Mouse (Mus musculus) cerebellum, postnatal 14 days (tissue): ENCODE results near the gene D16Ertd472e.
A peak's percentile ranks its signal among the peaks of the same experiment; 100 is the strongest.
"Not testable (repeated sequence)": the region's sequence is repeated elsewhere in the genome, so short reads cannot be mapped to it uniquely, and the experiment has no call there.

Experiments used
- DNase-seq, 2 experiments: peaks; one replicate each; pipeline ENCODE4 v3.0.0; 2021; ENCODE audit warnings: mixed read lengths in 2 of 2

D16Ertd472e gene

DNA sequence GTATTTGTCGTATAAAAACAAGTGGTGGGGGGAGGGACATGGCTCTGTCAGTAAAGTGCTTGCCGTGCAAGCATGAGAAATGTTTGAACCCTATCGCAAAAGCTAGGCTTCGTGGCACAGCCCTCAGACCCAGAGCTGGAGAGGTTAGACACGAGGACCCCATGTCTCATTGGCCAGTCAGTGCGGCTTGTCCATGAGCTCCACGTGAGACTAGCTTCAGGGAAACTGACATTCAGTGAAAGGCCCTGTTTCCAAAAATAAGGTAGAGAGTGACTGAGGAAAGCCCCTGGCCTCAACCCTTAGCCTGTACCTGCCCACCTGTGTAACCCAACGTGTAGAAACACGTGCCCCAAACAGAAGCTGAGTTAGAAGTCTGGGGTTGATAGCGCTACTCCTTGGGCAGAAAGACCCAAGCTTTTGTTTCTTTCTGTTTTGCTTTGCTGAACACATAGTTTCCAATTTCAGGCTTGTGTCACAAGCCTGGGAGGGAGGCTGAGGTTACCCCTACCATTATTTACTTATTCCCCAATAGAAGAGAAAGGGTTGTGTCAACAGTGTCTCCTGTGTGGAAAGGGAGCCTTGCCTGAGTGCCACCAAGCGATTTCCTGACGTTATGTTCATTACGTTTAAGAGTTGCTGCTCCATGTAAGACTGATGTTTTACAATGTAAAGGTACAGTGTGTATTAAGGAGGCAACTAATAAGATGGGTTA is 12.2 kb downstream of the D16Ertd472e start:
- DNase-seq: no peak

DNA sequence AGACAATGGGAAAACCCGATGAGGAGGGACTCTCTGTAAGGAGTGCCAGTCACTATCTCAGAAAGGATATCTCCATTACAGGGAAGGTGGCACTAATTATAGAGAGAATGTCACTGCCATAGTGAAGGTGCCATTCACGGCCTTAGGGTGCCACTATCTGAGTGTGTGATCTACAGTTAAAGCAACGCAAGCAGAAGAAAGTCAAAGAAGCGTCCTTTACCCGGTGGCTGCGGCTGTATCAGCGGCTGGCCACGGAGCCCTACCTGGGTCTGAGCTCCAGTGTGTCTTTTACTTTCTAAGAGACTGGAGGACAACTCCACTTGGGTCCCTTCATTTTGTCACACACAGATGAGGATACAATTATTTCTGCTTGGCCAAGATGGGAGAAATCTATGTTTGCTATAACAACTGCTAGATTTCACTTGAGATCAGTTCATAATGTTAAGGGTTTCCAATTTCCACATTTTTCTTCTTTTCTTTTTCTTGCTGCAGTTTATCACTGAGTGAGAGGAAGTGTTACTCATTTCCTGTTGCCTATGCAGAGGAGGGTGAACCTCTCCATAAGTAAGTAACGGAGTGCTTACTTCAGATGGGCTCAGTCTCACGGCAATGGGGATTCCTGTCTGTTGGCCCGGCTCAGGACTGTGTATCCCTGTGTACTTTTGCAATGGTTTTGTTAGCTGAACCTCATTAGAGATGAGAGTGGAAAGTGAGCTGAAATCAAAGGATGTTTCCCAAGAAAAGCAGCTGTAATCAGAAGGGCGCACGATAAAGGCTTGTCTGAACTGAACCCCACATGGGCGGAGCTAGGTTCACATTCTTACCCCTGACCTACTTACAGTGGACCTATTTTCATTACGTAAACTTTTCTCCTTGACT is 13.2 kb downstream of the D16Ertd472e start:
- no peak for DNase-seq

DNA sequence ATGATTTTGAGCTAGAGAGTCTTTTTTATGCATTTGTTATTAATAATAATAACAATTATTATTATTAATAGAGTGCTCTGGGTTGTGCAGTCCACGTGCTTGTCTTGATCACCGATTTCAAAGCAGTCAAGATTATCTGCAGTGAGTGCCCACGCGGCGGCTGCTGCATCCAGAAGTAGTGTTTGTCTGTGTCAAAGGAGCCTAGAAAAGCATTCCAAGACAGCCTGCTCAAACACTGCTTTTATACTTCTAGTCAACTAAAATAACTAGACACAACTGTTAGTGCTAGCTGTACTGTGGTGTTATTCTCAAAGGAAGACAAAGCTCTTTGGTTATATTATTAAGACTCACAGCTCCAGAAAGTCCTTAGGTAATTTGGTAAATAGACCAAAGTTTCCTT is 15.9 kb downstream of the D16Ertd472e start:
- no peak for DNase-seq

DNA sequence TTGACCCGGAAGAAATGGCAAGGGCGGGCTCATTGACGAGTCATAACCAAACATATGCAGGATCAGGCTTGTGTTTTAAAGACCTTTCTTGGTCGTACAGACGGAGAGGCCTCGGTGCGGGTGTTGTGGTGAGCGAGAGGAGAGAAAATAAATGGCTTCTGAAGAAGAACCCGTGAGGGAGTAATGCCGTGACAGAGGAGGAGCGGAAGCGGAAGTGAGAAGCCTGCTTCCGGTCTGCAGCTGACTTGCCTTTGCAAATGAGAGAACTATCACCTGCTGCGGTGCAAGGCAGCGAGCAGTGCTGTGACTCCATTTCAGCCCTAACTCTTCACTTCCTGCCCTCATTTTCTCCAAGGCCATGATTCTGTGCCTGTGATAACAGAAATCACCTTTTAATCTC is 16.4 kb downstream of the D16Ertd472e start:
- no peak for DNase-seq

DNA sequence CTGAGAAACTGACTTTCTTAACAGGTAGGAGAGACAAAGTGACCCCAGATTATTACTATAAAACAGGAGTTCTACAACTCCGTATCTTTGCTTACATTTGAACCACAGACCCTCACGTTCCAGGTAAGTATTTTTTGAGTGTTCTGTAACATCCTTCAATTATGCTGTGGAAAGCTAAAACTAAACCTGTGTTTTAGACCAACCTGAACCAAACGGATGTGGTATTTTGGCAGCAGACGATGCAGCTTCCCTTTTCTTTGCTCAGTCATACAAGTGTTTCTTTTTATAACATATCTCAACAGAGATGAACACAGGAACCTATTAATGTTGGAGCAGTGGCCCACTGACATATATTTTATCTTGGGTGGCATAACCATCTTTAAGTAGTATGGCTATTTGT is 18.9 kb downstream of the D16Ertd472e start:
- no peak for DNase-seq

DNA sequence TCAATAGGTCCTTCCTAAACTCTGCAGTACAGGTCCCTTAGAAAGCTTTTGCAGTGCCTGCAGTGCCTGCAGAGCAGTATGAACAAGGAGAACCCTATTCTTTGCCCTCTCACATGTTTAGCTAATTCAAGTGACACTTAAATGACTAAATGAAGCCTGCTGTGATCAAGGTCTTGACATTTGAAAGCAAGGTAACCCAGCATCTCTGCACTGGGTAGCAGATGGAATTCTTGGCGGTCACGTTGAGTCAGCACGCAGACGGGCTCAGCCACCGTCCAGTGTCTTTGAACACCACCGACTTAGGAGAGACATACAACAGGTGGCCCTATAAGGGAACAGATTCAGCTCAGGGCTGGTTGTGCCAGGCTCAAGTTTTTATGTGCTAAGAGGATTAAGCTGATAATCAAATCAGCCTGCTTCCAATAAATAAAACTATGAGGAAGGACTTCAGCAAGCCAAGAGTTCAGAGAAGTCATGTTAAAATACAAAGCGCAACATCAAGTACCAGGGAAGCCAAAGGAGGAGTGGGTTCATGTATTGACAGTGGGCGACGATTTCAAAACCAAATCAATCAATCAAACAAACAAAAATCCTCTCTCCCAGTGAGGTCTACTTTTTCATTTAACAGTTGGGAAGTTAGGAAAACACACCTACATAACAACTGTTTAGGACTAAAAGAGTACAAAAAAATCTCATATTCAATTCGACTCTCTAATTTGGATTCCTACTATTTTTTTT is 21.4 kb downstream of the D16Ertd472e start:
- no peak for DNase-seq

DNA sequence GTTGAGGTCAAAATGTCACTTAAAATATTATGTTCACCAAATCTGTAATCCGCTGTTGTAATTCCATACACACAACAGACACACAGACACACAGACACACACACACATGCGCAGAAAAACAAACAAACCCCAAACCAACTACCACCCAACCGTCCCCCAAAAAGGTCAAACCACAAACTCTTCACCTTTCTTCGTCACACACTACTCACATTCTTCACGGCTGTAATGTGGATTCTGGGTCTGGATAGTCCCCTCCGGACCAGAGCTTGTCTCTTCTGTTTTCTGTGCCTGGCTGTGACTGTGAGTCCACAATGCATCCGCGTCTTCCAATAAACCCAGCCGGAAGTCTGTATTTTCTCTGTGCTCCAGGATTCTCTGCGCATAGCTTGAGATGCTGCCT is 29.1 kb downstream of the D16Ertd472e start:
- DNase-seq: no peak

DNA sequence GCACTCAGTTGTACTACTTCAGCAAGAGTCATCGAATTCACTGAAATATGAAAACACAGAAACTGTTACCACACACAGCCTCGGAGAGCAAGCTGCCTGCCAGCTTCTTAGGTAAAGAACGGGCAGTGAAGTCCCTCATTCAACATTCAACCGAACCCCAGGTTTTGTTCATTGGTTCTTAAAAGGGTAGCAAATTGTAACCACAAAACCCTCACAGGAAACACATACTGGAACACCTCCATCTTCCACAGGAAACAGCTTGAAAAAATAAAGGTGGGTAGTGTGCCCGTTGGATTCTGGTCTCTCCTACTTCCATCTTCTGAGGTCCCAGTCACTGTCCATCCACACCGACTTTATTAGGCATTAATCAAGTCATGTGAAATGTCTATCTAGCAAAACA is 30.0 kb downstream of the D16Ertd472e start:
- DNase-seq: no peak

DNA sequence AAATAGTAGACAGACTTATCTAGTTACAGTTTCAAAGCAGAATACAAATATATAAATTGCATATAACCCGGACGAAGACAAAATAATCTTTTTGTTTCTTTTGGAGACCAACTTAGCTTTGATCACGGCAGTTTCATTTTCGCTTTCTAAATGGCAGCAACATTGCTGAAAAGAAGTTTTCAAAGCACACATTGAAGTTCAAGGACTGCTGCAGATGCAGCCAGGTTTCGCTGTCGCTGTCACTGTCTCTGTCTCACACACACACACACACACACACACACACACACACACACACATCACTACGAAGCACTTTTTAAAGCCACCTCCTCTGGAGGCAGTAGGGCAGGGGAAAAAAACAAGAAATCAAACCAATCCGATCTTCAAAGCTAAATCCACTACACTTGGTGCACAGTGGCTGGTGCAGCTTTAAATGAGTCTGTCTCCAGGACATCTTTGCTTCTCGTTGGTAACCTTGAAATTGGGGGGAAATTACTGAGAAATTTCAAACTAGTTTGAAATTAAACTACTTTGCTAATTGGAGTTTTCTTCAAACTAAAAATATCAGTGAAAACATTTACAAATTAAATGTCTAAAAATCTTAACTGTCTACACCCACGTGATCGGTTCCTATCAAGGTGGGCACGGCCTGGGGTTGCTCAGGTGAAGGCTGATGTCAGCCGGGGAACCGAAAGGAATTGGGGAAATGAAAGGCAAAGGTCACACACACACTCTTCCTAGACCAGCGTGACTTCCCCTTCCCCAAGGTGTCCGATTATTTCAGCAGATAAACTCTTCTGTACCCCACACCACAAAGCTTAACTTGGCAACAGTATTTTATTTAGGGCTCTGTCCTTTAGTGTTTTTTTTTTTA is 35.9 kb downstream of the D16Ertd472e start:
- DNase-seq: no peak

DNA sequence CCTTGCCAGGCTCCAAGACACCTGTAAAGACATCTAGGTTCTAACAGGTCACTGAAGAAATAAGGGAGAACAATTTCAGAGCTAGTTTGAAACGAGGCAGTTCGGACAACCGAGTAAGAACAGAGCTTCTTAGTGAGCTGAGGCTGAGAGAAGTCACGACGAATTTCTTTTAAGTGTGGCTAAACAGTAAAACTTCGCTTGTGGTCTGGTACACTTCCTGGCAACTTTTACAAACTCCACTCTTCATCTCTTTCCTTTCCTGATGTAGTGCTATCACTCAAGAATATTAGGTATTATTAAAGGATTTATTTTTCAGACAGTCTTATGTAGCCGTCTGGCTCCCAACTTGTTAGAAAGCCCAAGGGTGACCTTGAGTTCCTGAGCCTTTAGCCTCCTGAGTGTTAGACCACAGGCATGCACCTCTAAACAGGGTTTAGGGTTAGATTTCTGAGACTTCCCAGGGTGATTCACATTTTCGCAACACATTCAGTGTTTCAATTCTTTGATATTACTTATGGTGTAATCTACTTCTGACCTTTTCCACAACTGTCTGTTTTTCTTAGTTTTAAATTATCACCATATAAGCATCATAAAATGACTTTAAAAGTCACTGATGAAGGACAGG is 38.6 kb downstream of the D16Ertd472e start:
- no peak for DNase-seq

DNA sequence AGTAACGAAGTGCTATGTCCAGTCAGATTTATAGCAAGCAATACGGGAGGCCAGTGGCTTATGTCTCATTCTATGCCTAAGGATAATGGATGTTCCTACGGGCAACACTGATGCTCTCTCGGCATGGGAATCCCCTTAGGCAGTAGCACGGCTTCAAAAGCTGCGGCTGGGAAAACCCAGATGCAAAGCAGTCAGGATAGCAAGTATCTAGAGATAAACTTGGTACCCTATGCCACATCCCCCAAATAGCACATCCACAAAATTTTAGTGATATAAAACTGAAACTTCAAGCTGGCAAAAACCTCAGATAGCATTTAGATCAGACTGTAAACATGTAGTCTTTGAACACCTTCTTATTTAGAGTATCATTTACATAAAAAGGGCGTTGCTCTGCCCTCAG is 39.2 kb downstream of the D16Ertd472e start:
- DNase-seq: no peak

DNA sequence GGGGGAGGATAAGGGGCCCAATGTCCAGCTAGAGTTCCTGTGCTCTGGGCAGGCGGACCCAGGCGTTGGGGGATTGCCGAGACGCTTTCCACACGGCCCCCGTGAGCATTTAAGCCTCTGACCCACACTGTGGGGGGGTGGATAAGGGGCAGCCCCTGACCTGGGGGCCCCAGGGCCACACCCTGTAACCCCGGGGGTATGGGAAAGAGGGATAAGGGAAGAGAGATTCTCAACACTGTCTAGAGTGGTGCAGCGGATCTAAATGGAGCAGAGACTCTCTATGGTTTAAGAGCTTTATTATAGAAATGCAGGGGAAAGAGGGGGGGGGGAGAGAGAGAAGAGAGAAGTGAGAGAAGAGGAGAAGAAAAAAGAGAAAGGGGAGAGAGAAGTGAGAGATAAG is 42.0 kb downstream of the D16Ertd472e start:
- no peak for DNase-seq

DNA sequence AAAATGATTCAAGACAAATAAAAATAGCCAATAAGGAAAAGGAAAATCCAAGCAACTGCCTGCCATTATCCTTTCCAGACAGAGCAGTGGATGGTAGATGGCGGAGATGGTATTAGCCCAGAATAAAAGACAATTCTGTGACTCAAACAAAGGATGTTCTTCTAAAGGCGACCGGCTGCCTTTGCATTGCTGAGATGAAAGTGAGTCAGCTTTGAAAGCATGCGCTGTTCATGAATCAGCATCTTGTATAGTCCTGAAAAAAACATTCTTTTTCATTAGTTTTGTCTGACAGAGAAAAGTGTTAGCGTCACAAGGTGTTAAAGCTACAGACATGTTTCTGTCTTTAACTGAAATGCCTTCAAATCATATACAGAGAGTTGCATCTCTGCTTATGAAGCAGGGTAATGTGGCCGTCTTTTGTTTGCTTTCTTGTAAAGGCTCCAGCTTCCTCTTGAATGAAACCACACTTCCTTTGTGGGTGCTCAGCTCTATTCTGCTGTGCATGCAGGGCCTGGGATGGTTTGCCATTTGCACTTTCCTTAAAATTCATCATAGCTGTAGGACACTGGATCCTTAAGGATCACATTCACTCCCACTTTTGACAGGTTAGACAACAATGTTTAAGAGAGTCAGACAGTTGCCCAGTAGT is 44.4 kb downstream of the D16Ertd472e start:
- no peak for DNase-seq

DNA sequence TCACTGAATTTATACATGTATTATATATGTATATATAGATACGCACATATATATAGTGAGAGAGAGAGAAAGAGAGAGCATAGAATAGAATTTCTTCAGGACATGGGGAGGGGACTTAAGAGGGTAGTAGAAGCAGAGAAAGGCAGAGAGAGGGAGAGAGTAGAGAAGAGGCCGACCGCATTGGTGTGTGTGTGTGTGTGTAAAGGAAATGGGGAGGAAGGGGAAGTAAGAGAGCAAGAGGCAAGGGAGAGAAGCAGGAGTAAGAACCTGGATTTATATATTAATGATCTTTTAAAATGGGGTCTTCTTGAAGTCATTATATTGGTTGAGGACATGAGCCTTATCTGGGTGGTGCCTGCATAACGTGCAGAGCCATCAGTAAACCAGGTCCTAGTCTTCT is 53.5 kb downstream of the D16Ertd472e start:
- no peak for DNase-seq

DNA sequence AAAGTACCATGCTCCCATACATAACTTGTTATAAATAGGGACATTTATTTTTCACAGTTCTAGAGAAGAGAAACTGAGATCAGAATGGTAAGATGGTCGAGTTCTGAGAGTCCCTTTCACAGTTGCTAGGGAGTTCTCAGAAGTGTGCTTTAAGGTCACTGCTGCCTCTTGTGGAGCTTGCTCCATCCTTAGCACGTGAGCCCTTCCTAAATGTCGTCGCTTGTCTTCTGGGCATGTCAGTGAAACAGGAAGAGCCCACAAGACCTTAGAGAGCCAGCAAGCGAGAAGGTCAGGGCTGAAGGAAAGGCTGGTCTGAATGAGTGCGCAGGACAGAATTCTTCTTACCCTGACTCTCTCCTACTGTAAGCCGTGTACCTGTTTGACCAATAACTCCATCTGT is 57.8 kb downstream of the D16Ertd472e start:
- no peak for DNase-seq

DNA sequence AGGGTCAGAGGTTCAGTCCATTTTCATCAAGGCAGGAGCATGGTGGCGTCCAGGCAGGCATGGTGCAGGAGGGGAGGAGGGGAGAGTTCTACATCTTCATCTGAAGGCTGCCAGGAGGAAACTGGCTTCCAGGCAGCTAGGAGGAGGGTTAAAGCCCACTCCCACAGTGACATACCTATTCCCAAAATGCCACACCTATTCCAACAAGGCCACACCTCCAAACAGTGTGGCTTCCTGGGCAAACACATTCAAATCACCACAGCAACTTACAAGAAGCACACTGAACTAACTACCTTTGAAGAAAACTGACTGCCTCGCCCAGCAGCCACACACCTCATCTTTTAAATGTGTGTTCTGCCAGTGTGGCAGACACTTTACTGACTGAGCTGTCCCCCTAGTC is 59.3 kb downstream of the D16Ertd472e start:
- no peak for DNase-seq

DNA sequence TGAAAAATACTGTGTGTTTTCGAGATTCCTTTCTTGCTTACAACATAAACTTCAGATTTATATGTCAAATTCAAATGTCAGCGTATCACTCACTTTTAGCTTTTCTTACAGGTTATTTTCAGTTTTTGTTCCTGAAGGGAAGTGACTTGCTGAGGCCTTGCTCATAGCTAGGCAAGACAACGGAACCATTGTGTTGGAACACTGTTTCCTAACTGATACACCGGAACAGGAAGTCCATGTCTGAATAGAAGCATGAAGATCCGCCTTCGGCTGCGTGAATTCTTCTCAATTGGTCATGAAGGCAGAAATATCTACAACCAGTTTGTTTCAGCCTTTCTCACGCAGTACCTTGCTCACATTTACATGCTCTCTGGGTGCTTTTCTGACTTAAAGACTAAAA is 65.0 kb downstream of the D16Ertd472e start:
- no peak for DNase-seq

DNA sequence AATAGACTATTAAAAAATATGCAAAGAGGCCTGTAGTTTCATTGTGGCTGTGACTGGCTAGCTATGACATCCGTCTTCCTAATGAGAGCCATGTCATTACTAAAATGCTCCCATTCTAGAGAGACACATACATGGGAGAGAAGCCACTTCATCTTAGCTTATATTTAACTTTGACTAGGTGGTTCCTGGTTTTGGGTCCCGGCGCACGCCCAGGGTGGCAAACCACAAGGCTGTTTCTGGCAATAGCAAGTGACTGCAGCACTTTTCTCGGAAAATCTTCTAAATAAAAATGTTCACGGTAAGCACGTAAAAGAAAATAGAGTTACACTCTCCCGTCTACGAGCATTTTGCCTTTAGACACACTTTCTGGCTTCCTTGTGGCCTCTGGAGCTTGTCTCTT is 74.0 kb downstream of the D16Ertd472e start:
- no peak for DNase-seq

DNA sequence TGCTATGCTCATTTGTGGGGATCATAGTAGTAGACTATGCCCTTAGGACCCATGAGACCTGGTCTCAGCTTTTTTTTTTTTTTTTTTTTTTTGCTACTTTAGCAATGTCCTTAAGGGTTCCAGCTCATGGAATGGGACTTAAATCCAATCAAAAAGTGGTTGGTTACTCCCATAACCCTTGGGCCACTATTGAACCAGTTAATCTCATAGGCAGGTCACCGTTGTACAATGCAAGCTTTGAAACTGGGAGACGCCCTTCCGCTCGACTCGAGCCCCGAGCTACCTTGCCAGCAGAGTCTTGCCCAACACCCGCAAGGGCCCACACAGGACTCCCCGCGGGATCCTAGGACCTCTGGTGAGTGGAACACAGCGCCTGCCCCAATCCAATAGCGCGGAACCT is 83.8 kb downstream of the D16Ertd472e start:
- DNase-seq: not testable (repeated sequence)

DNA sequence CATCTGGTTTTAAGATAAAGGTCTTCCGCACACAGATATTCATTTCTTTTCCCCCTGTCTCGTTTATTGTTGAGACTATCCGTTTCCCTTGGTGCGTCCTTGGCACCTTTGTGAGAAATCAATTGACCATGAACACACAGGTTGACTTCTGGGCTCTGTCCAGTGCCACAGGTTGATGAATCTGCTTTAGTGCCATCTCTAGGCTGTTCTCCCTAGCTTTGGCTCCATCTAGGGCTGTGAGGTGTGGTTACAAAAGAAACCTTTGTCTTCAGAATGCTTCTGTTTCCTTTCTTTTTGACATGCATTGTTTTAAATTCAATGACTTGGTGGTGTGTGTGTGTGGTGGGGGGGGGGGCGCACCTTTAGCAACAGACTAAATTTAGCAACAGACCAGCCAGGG is 85.7 kb downstream of the D16Ertd472e start:
- peak; percentile 61 to 67 for DNase-seq
